Mouse (Mus musculus): ENCODE measurements around the gene Matn1. TPM values are rescaled to one million over a fixed set of nuclear protein-coding genes. Genes with fewer than 3 reads are reported as not detected.

Gene Matn1
- polyA plus RNA-seq, 1 experiment from 2014 or later = 0.29 TPM

DNA sequence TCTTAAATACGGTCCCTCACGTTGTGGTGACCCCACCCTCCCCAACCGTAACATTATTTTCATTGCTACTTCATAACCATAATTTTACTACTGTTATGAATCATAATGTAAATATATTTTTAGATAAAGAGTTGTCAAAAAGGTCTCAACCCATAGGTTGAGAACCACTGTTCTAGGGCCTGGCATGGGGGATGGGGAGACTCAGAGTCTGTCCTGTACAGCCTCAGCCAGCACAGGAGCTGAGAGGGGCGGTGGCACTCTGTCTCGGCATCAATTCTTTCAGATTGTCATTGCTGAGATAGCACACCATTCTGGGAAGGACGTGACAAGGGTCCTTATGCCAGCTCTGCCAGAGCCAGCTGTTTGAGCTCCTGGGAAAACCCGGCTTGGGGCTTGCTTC lies 29.7 kb upstream of the Matn1 start:
- Histone ChIP-seq H3K9ac (ENCODE audit: low read depth, low read length) (no peak overlapping the region), H3K27ac (ENCODE audit: low read length) (no peak overlapping the region), H3K4me2 (ENCODE audit: low read length) (no peak overlapping the region), H3K9me3 (replicated peaks; ENCODE audit: control insufficient read depth, low read length, poor library complexity, severe bottlenecking) (no peaks in the 10 kb centered on the region), H3K36me3 (ENCODE audit: control insufficient read depth, insufficient read depth, low read length) (no peaks in the 10 kb centered on the region), H3K27me3 (ENCODE audit: control insufficient read depth, insufficient read depth, low read depth, low read length) (no peaks in the 10 kb centered on the region), H3K4me1 (ENCODE audit: control insufficient read depth, insufficient read depth, low read length) (peaks cover under 1% of the 10 kb centered on the region), H3K4me3 (ENCODE audit: low read depth, low read length) (no peak overlapping the region)
- no peak for ATAC-seq
- WGBS = 75% methylated on average over 7 of the region's 7 CpGs

DNA sequence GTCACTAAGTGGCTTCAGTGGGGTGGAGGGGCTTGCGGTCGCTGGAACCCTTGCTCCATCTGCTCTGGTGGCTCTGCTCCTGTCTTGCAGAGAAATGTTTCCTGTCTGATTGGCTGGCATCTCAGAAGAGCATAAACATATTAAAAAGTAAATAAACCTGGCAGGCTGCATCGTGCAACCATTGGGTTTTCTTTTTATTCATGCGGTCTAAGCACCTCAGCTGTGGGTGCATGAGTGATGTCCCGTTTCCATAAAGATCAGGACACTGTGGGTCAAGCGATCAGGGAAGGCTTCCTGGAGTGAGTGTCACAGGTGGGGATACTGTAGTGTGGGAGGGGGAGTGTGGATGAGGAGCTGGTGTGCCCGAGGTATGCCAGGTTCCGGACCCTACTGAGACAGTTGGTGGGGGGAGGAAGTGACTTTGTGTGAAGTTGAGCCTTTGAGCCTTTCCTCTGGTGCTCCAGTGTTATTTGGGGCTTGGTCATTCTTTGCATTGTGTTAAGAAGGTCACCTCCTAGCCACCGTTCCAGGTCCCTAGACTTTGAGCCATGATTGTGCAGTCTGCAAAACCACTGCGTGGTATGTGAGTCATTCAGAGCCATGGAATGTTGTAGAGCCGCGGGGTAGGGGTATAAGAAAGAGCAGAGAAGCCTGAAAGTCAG lies 29.0 kb upstream of the Matn1 start:
- no peak for ATAC-seq
- Histone ChIP-seq H3K27me3 (ENCODE audit: control insufficient read depth, insufficient read depth, low read depth, low read length) (no peaks in the 10 kb centered on the region), H3K4me2 (ENCODE audit: low read length) (no peak overlapping the region), H3K9ac (ENCODE audit: low read depth, low read length) (no peak overlapping the region), H3K9me3 (replicated peaks; ENCODE audit: control insufficient read depth, low read length, poor library complexity, severe bottlenecking) (no peaks in the 10 kb centered on the region), H3K27ac (ENCODE audit: low read length) (no peak overlapping the region), H3K4me1 (ENCODE audit: control insufficient read depth, insufficient read depth, low read length) (peaks cover 5% of the 10 kb centered on the region; the same call in 1 of the 2 replicates), H3K36me3 (ENCODE audit: control insufficient read depth, insufficient read depth, low read length) (no peaks in the 10 kb centered on the region), H3K4me3 (ENCODE audit: low read depth, low read length) (no peak overlapping the region)
- 78% methylated on average over 12 of the region's 12 CpGs for WGBS

DNA sequence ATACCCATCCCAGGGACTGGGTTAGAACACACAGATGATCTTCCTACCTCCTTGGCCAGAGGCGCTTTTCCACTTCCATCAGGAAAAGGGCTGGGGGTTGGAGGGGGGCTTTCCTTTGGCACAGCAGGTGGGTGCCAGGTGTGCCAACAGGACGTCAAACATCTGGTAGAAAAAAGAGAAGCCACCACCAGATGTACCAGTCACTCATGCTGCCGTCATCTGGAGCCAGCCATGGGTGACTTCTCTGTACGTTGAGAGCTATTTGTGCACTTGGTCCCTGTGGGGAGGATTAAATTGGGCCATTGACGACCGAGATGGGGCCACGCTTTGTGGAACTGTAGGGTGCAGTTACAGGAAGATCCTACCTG lies 28.5 kb upstream of the Matn1 start:
- ATAC-seq = no peak
- Histone ChIP-seq H3K27ac (ENCODE audit: low read length) (no peak overlapping the region), H3K9ac (ENCODE audit: low read depth, low read length) (no peak overlapping the region), H3K27me3 (ENCODE audit: control insufficient read depth, insufficient read depth, low read depth, low read length) (no peaks in the 10 kb centered on the region), H3K4me3 (ENCODE audit: low read depth, low read length) (no peak overlapping the region), H3K9me3 (replicated peaks; ENCODE audit: control insufficient read depth, low read length, poor library complexity, severe bottlenecking) (no peaks in the 10 kb centered on the region), H3K4me1 (ENCODE audit: control insufficient read depth, insufficient read depth, low read length) (peaks cover 5% of the 10 kb centered on the region; the same call in 1 of the 2 replicates), H3K36me3 (ENCODE audit: control insufficient read depth, insufficient read depth, low read length) (no peaks in the 10 kb centered on the region), H3K4me2 (ENCODE audit: low read length) (no peak overlapping the region)
- 49% methylated on average over 7 of the region's 7 CpGs for WGBS

DNA sequence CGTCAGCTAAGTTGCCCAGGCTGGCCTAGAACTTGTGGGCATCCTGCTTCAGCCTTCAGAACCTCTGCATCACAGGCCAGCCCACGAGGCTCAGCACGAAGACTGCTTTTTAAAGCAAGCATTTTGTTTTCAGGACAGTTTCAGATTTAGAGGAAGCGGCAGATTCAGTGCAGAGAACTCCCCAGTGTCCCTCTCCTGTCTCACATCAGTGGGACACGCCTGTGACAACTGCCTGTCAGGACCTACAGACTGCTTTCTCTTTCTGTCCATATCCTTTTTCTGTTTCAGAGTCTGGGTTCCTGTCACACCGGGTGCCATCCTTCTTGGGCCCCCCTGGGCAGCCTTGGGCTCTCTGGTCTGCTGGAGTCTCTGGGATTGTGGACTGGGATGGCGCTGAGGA lies 27.5 kb upstream of the Matn1 start:
- no peak for ATAC-seq
- H3K36me3 ChIP-seq (ENCODE audit: control insufficient read depth, insufficient read depth, low read length) = no peaks in the 10 kb centered on the region
- 82% methylated on average over 7 of the region's 7 CpGs for WGBS
- peaks cover 5% of the 10 kb centered on the region for H3K4me1 ChIP-seq (ENCODE audit: control insufficient read depth, insufficient read depth, low read length)
- H3K9me3 ChIP-seq (replicated peaks; ENCODE audit: control insufficient read depth, low read length, poor library complexity, severe bottlenecking) = no peaks in the 10 kb centered on the region
- no peak overlapping the region for H3K4me2 ChIP-seq (ENCODE audit: low read length)
- no peak overlapping the region for H3K4me3 ChIP-seq (ENCODE audit: low read depth, low read length)
- H3K9ac ChIP-seq (ENCODE audit: low read depth, low read length) = no peak overlapping the region
- no peak overlapping the region for H3K27ac ChIP-seq (ENCODE audit: low read length)
- no peaks in the 10 kb centered on the region for H3K27me3 ChIP-seq (ENCODE audit: control insufficient read depth, insufficient read depth, low read depth, low read length)

DNA sequence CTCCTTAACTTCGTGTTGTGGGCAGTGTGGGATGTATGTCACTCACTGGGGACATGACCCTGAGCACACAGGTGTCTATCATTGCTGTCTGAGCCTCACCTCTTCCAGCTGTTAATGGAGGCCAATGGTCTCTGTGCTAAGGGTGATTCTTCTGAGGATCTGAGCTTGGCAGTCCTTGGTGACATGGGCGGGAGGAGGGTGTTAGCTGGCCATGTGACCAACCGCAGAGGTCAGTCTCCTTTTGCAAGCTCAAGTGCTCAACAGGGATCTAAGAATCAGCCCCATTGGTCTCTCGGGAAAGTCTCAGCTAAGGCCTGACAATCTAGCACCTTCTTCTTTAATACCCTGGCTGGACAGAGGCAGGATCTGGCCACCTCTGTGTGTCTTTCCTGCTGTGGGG lies 26.6 kb upstream of the Matn1 start:
- H3K9me3 ChIP-seq (replicated peaks; ENCODE audit: control insufficient read depth, low read length, poor library complexity, severe bottlenecking) = no peaks in the 10 kb centered on the region
- WGBS = 73% methylated on average over 4 of the region's 4 CpGs
- no peak for ATAC-seq

DNA sequence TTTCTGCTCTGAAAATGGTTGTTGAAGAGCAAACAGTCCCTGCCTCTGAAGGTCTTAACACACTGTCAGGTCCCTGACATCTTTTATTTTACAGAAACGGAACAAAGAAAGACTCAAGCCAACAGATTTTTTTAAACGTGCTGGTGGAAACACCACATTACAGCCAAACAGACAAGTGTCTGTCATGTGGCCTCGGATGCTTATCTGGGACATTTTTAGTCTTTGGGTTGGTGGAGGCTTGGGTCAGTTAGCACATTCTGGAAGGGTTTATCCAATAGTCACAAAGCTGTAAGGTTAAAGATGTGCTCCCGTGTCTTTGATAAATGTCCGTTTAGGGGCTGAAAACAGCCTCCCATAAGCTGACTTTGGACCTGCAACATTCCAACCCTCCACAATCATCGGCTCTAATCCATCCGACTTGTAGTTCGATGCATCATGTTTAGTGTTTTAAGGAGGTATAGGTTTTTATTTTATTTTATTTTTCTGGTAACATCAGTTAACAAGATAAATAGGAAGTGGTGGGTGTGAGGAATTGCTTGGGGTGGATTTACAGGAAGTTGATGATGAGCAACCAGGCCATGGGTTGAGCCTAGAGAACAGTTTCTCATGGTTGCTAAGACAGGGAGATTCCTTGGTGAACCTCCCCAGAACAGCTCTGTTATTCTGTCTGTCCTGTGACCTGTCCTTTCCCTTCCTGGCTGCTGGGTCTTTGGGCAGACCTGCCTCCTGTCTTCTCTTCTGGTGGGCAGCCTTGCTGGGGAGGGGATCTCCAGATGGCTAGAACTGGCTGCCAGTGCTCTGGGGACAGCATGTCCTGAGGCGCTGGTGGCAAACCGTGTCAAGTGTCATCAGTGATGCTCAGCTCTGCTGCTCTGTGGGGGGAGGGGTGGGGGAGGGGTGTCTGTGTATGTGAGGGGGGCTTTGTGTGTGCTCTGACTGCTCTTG lies 25.1 kb upstream of the Matn1 start:
- Histone ChIP-seq H3K36me3 (ENCODE audit: control insufficient read depth, insufficient read depth, low read length) (no peaks in the 10 kb centered on the region), H3K9ac (ENCODE audit: low read depth, low read length) (no peak overlapping the region), H3K27me3 (ENCODE audit: control insufficient read depth, insufficient read depth, low read depth, low read length) (no peaks in the 10 kb centered on the region), H3K4me3 (ENCODE audit: low read depth, low read length) (no peak overlapping the region), H3K9me3 (replicated peaks; ENCODE audit: control insufficient read depth, low read length, poor library complexity, severe bottlenecking) (no peaks in the 10 kb centered on the region), H3K4me1 (ENCODE audit: control insufficient read depth, insufficient read depth, low read length) (peaks cover 5% of the 10 kb centered on the region), H3K4me2 (ENCODE audit: low read length) (no peak overlapping the region), H3K27ac (ENCODE audit: low read length) (no peak overlapping the region)
- WGBS = 69% methylated on average over 10 of the region's 10 CpGs
- ATAC-seq = no peak

More for the DNA sequence above, 26.6 kb upstream of the Matn1 start:
- Histone ChIP-seq H3K27ac (ENCODE audit: low read length) (no peak overlapping the region), H3K4me3 (ENCODE audit: low read depth, low read length) (no peak overlapping the region), H3K36me3 (ENCODE audit: control insufficient read depth, insufficient read depth, low read length) (no peaks in the 10 kb centered on the region), H3K4me1 (ENCODE audit: control insufficient read depth, insufficient read depth, low read length) (peaks cover 5% of the 10 kb centered on the region), H3K4me2 (ENCODE audit: low read length) (no peak overlapping the region), H3K27me3 (ENCODE audit: control insufficient read depth, insufficient read depth, low read depth, low read length) (no peaks in the 10 kb centered on the region), H3K9ac (ENCODE audit: low read depth, low read length) (no peak overlapping the region)

DNA sequence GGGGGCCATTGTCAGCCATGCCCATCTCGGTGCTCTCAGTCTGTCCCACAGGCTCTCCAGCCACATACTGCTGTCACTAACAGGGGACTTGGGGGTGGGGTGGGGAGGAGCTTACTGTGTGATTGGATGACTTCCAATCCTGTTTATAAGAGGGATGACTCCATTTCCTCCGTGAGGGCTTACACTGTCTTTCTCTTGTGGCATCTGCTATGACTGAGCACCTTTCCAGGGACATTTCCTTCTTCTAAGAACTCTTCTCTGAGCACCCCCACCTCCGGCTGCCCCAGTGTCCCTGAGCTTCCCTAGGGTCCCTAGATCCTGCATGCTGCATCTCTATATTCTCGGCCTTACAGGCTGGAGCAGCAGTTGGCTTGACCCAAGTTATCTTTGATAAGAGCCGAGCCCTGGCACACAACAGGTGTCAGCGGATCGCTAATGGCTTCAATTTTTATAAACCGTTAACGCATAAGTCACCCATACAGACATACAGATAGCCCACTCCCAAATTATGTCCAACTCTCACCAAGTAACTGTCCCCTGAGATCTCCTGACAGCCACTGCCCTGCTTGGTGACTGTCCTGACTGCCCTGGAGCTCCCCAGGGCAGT lies 24.3 kb upstream of the Matn1 start:
- Histone ChIP-seq H3K4me3 (ENCODE audit: low read depth, low read length) (no peak overlapping the region), H3K9me3 (replicated peaks; ENCODE audit: control insufficient read depth, low read length, poor library complexity, severe bottlenecking) (no peaks in the 10 kb centered on the region), H3K4me1 (ENCODE audit: control insufficient read depth, insufficient read depth, low read length) (peaks cover 5% of the 10 kb centered on the region), H3K27ac (ENCODE audit: low read length) (no peak overlapping the region), H3K9ac (ENCODE audit: low read depth, low read length) (no peak overlapping the region), H3K27me3 (ENCODE audit: control insufficient read depth, insufficient read depth, low read depth, low read length) (no peaks in the 10 kb centered on the region), H3K36me3 (ENCODE audit: control insufficient read depth, insufficient read depth, low read length) (no peaks in the 10 kb centered on the region), H3K4me2 (ENCODE audit: low read length) (no peak overlapping the region)
- WGBS = 67% methylated on average over 9 of the region's 9 CpGs
- no peak for ATAC-seq

DNA sequence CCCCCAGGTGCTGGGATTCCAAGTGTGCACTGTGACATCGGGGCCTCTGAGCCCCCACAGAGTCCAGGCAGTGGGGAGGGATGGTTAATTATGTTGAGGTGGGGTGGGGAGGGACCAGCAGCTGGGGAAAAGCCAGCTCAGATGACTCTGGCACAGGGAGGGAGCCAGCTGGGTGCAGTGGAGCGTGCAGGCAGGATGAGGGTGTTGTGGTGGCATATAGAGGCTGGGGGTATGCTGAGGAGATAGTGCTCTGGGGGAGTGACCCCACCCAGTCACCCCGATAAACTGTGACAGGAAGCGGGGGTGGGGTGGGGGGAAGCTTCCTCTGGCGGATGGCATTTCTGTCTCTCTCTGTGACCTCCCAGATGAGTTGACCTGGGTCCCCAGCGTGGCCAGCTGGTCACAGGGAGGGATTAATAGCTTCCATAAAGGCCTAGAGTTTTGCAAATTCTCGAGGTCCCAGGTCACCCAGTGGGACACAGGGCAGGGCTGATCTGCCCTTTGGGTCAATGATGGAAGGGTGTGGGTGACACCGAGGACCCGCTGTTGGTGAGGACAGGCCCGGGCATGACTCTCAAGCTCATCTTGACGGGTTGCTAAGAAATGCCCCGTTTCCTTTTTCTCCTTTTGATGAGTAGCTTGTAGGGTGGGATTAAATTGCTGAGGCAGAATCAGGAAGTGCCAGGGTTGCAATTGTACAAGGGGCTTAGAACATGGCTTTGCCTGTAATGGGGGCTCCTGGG lies 23.1 kb upstream of the Matn1 start:
- H3K4me2 ChIP-seq (ENCODE audit: low read length) = no peak overlapping the region
- 39% methylated on average over 12 of the region's 12 CpGs for WGBS
- H3K36me3 ChIP-seq (ENCODE audit: control insufficient read depth, insufficient read depth, low read length) = no peaks in the 10 kb centered on the region
- no peak overlapping the region for H3K9ac ChIP-seq (ENCODE audit: low read depth, low read length)
- ATAC-seq = no peak
- no peak overlapping the region for H3K27ac ChIP-seq (ENCODE audit: low read length)
- no peak overlapping the region for H3K4me3 ChIP-seq (ENCODE audit: low read depth, low read length)
- no peaks in the 10 kb centered on the region for H3K9me3 ChIP-seq (replicated peaks; ENCODE audit: control insufficient read depth, low read length, poor library complexity, severe bottlenecking)
- peaks cover 5% of the 10 kb centered on the region for H3K4me1 ChIP-seq (ENCODE audit: control insufficient read depth, insufficient read depth, low read length)
- H3K27me3 ChIP-seq (ENCODE audit: control insufficient read depth, insufficient read depth, low read depth, low read length) = no peaks in the 10 kb centered on the region

Measured in midbrain, embryonic 16.5 days (tissue).